Mouse (Mus musculus) heart, postnatal 0 days (tissue): ENCODE measurements around the gene Kcnmb4. TPM values are rescaled to one million over a fixed set of nuclear protein-coding genes. Genes with fewer than 3 reads are reported as not detected.

Experiments
- ATAC-seq: fragments of 200-750 bp; cut with Nextera tagmentation; 2 replicates; pipeline ENCODE4 v1.8.0; 2017; ENCODE audit warnings: low read depth, moderate number of reproducible peaks, moderate library complexity; ENCODE audit not compliant: insufficient read depth
- DNase-seq: peaks from one replicate; pipeline ENCODE4 v3.0.0-alpha.2; 2016; ENCODE audit warnings: low spot score
- H3K27ac ChIP-seq: fragments of 300-500 bp; sonication (generic); 2 replicates; pipeline ENCODE4 v1.5.1; 2014; ENCODE audit warnings: low read depth, mild to moderate bottlenecking
- H3K27me3 ChIP-seq: fragments of 300-500 bp; sonication (generic); 2 replicates; pipeline ENCODE4 v1.6.1; 2014; ENCODE audit warnings: low read length, mixed read lengths; ENCODE audit not compliant: control insufficient read depth, insufficient read depth
- H3K36me3 ChIP-seq: fragments of 300-500 bp; sonication (generic); replicated peaks from 2 replicates; pipeline ENCODE4 v1.6.1; 2014; ENCODE audit warnings: low read length, mixed read lengths; ENCODE audit not compliant: control insufficient read depth, insufficient read depth
- H3K4me1 ChIP-seq: fragments of 300-500 bp; sonication (generic); 2 replicates; pipeline ENCODE4 v1.6.1; 2014; ENCODE audit warnings: antibody characterized with exemption; ENCODE audit not compliant: control insufficient read depth, insufficient read depth
- H3K4me2 ChIP-seq: fragments of 300-500 bp; sonication (generic); 2 replicates; pipeline ENCODE4 v1.6.1; 2014; ENCODE audit warnings: low read depth, mild to moderate bottlenecking, low read length, moderate library complexity
- H3K4me3 ChIP-seq: fragments of 300-500 bp; sonication (generic); 2 replicates; pipeline ENCODE4 v1.5.1; 2014; ENCODE audit warnings: low read depth, low read length
- H3K9ac ChIP-seq: fragments of 300-500 bp; sonication (generic); replicated peaks from 2 replicates; pipeline ENCODE4 v1.6.1; 2014; ENCODE audit warnings: low read depth, low read length, mixed read lengths
- H3K9me3 ChIP-seq: fragments of 300-500 bp; sonication (generic); replicated peaks from 2 replicates; pipeline ENCODE4 v1.6.1; 2016; ENCODE audit warnings: low read length; ENCODE audit not compliant: control insufficient read depth
- CTCF ChIP-seq: IDR thresholded peaks from 2 replicates; pipeline ENCODE4 v1.5.1; 2016; ENCODE audit warnings: antibody characterized with exemption, control low read depth, low read depth
- EP300 ChIP-seq: IDR thresholded peaks from 2 replicates; pipeline ENCODE4 v1.6.1; 2016; ENCODE audit warnings: antibody characterized with exemption, low read depth
- WGBS: fragments of 180-500 bp; shearing (Covaris S2); extraction: QIAGEN DNeasy Blood & Tissue Kit; methylation state at CpG from one replicate; pipeline ENCODE4 v1.1.7; 2014; 5-methylcytosine and 5-hydroxymethylcytosine counted together
- polyA plus RNA-seq: library from polyadenylated mRNA; unstranded; fragments of >200 nt; fragmentation: Nextera tagmentation; extraction: Ambion mirVana; gene quantifications from 2 replicates; pipeline ENCODE4 v1.2.1, GENCODE M21; 2015
- total RNA-seq: library from RNA; depleted of rRNA; stranded (reverse); fragments of >200 nt; gene quantifications from 2 replicates; pipeline ENCODE4 v1.2.3, GENCODE M21; 2014; ENCODE audit warnings: low replicate concordance

Kcnmb4 gene
- total and polyA plus RNA-seq, 2 experiments from 2014 or later = 1.00 to 14.5 TPM

DNA sequence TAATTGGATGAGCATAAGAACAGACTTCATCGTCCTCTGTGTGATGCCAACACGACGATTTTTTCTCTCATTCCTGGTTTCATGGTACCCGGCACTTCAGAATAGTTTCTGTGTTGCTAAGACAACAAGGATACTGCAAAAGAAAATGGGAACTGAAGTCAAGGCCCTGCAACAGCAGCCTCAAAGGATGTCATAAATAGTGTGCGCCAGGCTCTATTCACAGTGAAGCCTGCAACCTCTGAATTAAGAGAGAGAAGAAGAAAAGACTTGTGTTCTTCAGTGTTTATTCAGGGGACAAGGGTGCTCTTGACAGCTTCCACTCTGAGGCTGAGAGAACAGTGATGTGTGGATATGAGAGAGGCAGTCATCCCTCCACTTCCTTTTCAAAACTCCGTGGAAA lies 57.5 kb downstream of the Kcnmb4 start:
- Histone ChIP-seq H3K4me3 (no peak overlapping the region), H3K27ac (no peak overlapping the region), H3K4me2 (no peak overlapping the region), H3K27me3 (no peaks in the 10 kb centered on the region), H3K36me3 (no peaks in the 10 kb centered on the region), H3K4me1 (no peaks in the 10 kb centered on the region), H3K9ac (no peak overlapping the region), H3K9me3 (no peaks in the 10 kb centered on the region)
- DNase-seq (no peak), ATAC-seq (no peak)
- 64% methylated on average over 6 of the region's 6 CpGs for WGBS
- TF ChIP-seq EP300 (no peak), CTCF (no peak)

- no peak for DNase-seq
- no peak for TF ChIP-seq CTCF
- no peak for TF ChIP-seq EP300
- 23% methylated on average over 9 of the region's 9 CpGs for WGBS
These were observed 62.9 kb downstream of the Kcnmb4 start for GRCm38 (mm10) chr10:116410826-116411225.

GRCm38 (mm10) chr10:116407684-116408359 lies 65.9 kb downstream of the Kcnmb4 start:
- H3K4me3 ChIP-seq = no peak overlapping the region
- no peaks in the 10 kb centered on the region for H3K36me3 ChIP-seq
- H3K4me1 ChIP-seq = no peaks in the 10 kb centered on the region
- no peak for DNase-seq
- H3K27ac ChIP-seq = no peak overlapping the region
- H3K9me3 ChIP-seq = no peaks in the 10 kb centered on the region
- ATAC-seq = no peak
- no peak overlapping the region for H3K9ac ChIP-seq
- 36% methylated on average over 19 of the region's 19 CpGs for WGBS
- no peak for TF ChIP-seq CTCF
- TF ChIP-seq EP300 = no peak
- H3K27me3 ChIP-seq = no peaks in the 10 kb centered on the region
- no peak overlapping the region for H3K4me2 ChIP-seq

More at GRCm38 (mm10) chr10:116410826-116411225, 62.9 kb downstream of the Kcnmb4 start:
- Histone ChIP-seq H3K9ac (no peak overlapping the region), H3K9me3 (no peaks in the 10 kb centered on the region), H3K4me2 (no peak overlapping the region), H3K27ac (no peak overlapping the region), H3K4me3 (no peak overlapping the region), H3K4me1 (no peaks in the 10 kb centered on the region), H3K36me3 (no peaks in the 10 kb centered on the region), H3K27me3 (no peaks in the 10 kb centered on the region)
- ATAC-seq = no peak

DNA sequence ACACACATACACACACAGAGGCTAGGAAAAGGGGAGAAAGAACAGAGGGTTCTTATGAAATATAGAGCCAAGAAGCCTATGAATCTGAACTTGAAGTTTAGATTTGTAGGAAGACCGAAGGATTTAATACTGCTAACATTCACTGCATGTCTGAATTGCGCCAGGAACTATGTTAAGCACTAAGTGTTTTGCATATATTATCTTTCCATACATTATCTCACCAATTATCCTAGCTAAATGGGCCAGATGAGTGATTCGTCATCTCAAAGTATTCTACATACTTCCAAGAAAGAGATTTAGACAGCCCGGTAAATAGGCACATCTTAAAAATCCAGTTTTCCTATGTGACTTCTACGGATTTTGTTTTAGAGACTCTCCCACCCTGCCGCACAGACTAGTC lies 68.7 kb downstream of the Kcnmb4 start:
- no peaks in the 10 kb centered on the region for H3K9me3 ChIP-seq
- no peak for ATAC-seq
- H3K9ac ChIP-seq = no peak overlapping the region
- H3K4me2 ChIP-seq = no peak overlapping the region
- H3K36me3 ChIP-seq = no peaks in the 10 kb centered on the region
- H3K27me3 ChIP-seq = no peaks in the 10 kb centered on the region
- H3K4me3 ChIP-seq = no peak overlapping the region
- WGBS = 90% methylated on average over 6 of the region's 6 CpGs
- no peak for DNase-seq
- no peak for TF ChIP-seq EP300
- no peak for TF ChIP-seq CTCF
- H3K27ac ChIP-seq = no peak overlapping the region
- H3K4me1 ChIP-seq = no peaks in the 10 kb centered on the region

- DNase-seq (no peak), ATAC-seq (no peak)
- Histone ChIP-seq H3K9ac (no peak overlapping the region), H3K36me3 (no peaks in the 10 kb centered on the region), H3K27ac (no peak overlapping the region), H3K9me3 (no peaks in the 10 kb centered on the region), H3K4me3 (no peak overlapping the region), H3K4me2 (no peak overlapping the region), H3K27me3 (no peaks in the 10 kb centered on the region), H3K4me1 (no peaks in the 10 kb centered on the region)
- TF ChIP-seq EP300 = no peak
- no peak for TF ChIP-seq CTCF
- 49% methylated on average over 4 of the region's 4 CpGs for WGBS
These were observed 70.0 kb downstream of the Kcnmb4 start for GRCm38 (mm10) chr10:116403679-116404078.
